Mouse (Mus musculus) myocyte (in vitro differentiated cells): ENCODE data around the gene Smpd3.

Experiments
- CEBPB ChIP-seq: IDR thresholded peaks from 2 replicates; pipeline ENCODE4 v1.6.1; 2011; ENCODE audit warnings: mild to moderate bottlenecking, moderate library complexity; ENCODE audit not compliant: poor library complexity, insufficient read depth, severe bottlenecking
- E2F4 ChIP-seq: IDR thresholded peaks from one replicate; pipeline ENCODE4 v1.6.1; 2011; ENCODE audit warnings: mild to moderate bottlenecking, control low read depth, moderate library complexity; ENCODE audit not compliant: insufficient read depth
- MAX ChIP-seq: IDR thresholded peaks from one replicate; pipeline ENCODE4 v1.6.1; 2011; ENCODE audit warnings: low read depth, mild to moderate bottlenecking, control low read depth
- MYOD1 ChIP-seq, 3 experiments: IDR thresholded peaks; one replicate each; pipeline ENCODE4 v1.6.1; 2011; ENCODE audit warnings: control low read depth in 2 of 3, low read depth in 2 of 3, mild to moderate bottlenecking in 2 of 3, moderate library complexity in 1 of 3; ENCODE audit not compliant: insufficient read length in 2 of 3, control insufficient read depth in 1 of 3
- MYOG ChIP-seq, 3 experiments: IDR thresholded peaks; one replicate each; pipeline ENCODE4 v1.6.1; 2011; ENCODE audit warnings: control low read depth in 2 of 3, low read depth in 2 of 3, mild to moderate bottlenecking in 2 of 3; ENCODE audit not compliant: insufficient read length in 2 of 3, control insufficient read depth in 1 of 3, insufficient read depth in 1 of 3
- POLR2A ChIP-seq: IDR thresholded peaks from one replicate; pipeline ENCODE4 v1.6.1; 2011; ENCODE audit warnings: low read depth, mild to moderate bottlenecking, control low read depth, moderate library complexity; ENCODE audit not compliant: insufficient read length
- POLR2AphosphoS2 ChIP-seq: IDR thresholded peaks from one replicate; pipeline ENCODE4 v1.6.1; 2011; ENCODE audit warnings: low read depth, control low read depth; ENCODE audit not compliant: insufficient read length
- TCF12 ChIP-seq: IDR thresholded peaks from one replicate; pipeline ENCODE4 v1.6.1; 2011; ENCODE audit warnings: mild to moderate bottlenecking, control low read depth; ENCODE audit not compliant: poor library complexity, insufficient read depth, severe bottlenecking
- USF1 ChIP-seq: IDR thresholded peaks from one replicate; pipeline ENCODE4 v1.6.1; 2011; ENCODE audit warnings: low read depth, mild to moderate bottlenecking, control low read depth, moderate library complexity

DNA sequence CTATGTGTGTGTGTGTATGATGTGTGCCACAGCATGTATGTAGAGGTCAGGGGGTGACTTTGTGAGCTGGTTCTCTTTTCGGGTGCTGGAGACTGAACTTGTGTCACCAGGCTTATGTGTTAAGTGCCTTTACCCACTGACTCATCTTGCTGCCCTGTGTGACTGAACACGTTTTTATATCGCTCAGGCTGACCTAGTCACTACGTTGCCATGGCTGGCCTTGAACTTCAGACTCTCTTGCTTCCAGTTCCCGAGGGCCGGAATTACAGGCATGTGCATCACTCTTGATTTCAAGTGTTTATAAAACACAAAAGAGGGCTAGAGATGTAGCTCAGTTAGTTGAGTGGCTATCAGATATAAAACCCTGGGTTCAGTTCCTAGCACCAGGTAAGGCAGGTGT lies 43.2 kb upstream of the Smpd3 start:
- TF ChIP-seq MYOD1 (IDR thresholded peaks at IDR 0.05; ENCODE audit: control insufficient read depth in 1 of 3, insufficient read length in 2 of 3, low read depth in 2 of 3) (no peak), E2F4 (no peak), POLR2A (no peak), MAX (no peak), USF1 (no peak), POLR2AphosphoS2 (no peak), MYOG (IDR thresholded peaks at IDR 0.05; ENCODE audit: control insufficient read depth in 1 of 3, insufficient read depth in 1 of 3, insufficient read length in 2 of 3, low read depth in 2 of 3) (no peak), TCF12 (no peak), CEBPB (no peak)
